9 mouse cellular contexts compared by ENCODE assay signal in the genomic region with DNA sequence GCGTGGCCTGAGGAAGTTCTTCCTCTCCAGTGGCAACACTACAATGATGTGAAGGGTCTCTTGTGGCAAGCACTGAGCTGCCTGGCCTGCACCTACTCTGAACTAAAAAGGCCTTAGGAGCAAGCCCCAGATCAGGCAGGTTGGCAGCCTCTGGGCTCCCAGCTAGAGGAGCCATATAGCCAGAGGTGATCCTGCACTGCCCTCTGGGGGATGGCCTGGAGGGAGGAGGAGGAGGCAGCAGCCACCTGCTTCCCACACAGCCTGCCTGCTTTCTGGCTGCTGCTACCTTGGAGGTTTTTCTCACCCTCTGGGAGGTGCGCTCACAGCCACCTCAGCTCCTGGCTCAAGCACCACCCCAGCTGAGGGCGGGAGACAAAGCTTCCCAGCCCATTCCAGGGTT. TPM values are rescaled to one million over a fixed set of nuclear protein-coding genes. Genes with fewer than 3 reads are reported as not detected.
DNase-seq lines count a peak whose midpoint lies in the region; ATAC-seq and TF ChIP-seq lines count a peak whose summit lies in the region.
"Had no signal": no experiment of that assay in that cellular context is flagged by ENCODE, and none has a peak within 500 bp of the region (broad histone marks: within the 10 kb centered on the region; RNA-seq: fewer than 3 reads in every experiment).

No protein-coding gene starts in this region.

- ATAC-seq in embryonic facial prominence, embryonic 11.5 days (replicated peaks; ENCODE audit: insufficient number of reproducible peaks, low FRiP score, low TSS enrichment, low read depth), result 0 out of 2 replicates have a peak, but pooled peaks have one; percentile 14
- no peak for ATAC-seq in intestine, postnatal 0 days
- 0 out of 2 replicates have a peak, but pooled peaks have one; percentile 13 for ATAC-seq in neural tube, embryonic 12.5 days (ENCODE audit: low FRiP score, low read depth)

- no peak overlapping the region for H3K9ac ChIP-seq in embryonic facial prominence, embryonic 11.5 days (replicated peaks; ENCODE audit: low read length)
- H3K9ac ChIP-seq in intestine, postnatal 0 days (ENCODE audit: low read depth, low read length), result no peak overlapping the region
- 0 out of 2 replicates have a peak overlapping the region, but pooled peaks have one; percentile 13 for H3K9ac ChIP-seq in neural tube, embryonic 12.5 days

- TF ChIP-seq CTCF in C2C12 (IDR thresholded peaks at IDR 0.05; ENCODE audit: control insufficient read depth, insufficient read depth, insufficient read length), result peak; percentile 50
- TF ChIP-seq CTCF in intestine, postnatal 0 days (IDR thresholded peaks at IDR 0.05; ENCODE audit: low read depth), result peak; percentile 61

- no peaks in the 10 kb centered on the region for H3K36me3 ChIP-seq in C2C12 (ENCODE audit: control insufficient read depth, insufficient read depth)
- H3K36me3 ChIP-seq in embryonic facial prominence, embryonic 11.5 days (replicated peaks; ENCODE audit: control insufficient read depth, insufficient read depth, low read depth, low read length), result no peaks in the 10 kb centered on the region
- no peaks in the 10 kb centered on the region for H3K36me3 ChIP-seq in intestine, postnatal 0 days (ENCODE audit: control insufficient read depth, insufficient read depth)
- peaks cover 2% of the 10 kb centered on the region; the same call in 1 of the 2 replicates for H3K36me3 ChIP-seq in neural tube, embryonic 12.5 days

- no peak overlapping the region for H3K4me2 ChIP-seq in embryonic facial prominence, embryonic 11.5 days (ENCODE audit: low read depth, low read length)
- H3K4me2 ChIP-seq in intestine, postnatal 0 days (replicated peaks; ENCODE audit: low read depth), result no peak overlapping the region
- H3K4me2 ChIP-seq in neural tube, embryonic 12.5 days (replicated peaks), result no peak overlapping the region

- no peak overlapping the region for H3ac ChIP-seq in C2C12 (ENCODE audit: control insufficient read depth, insufficient read length, low read depth)

- DNase-seq in cerebellum, adult 11 months, result peak; percentile 29
- DNase-seq in cerebellum, adult 9-11 months, result no peak
- peak; percentile 34 for DNase-seq in embryonic facial prominence, embryonic 11.5 days (ENCODE audit: low spot score)
- no peak for DNase-seq in Muller cell, postnatal 12 days (ENCODE audit: inconsistent ontology term)
- no peak for DNase-seq in frontal cortex, postnatal 36 days (ENCODE audit: low spot score in 2 of 2)

- 27% methylated on average over 3 of the region's 3 CpGs for WGBS in embryonic facial prominence, embryonic 11.5 days
- 49% methylated on average over 3 of the region's 3 CpGs for WGBS in intestine, postnatal 0 days
- 41% methylated on average over 3 of the region's 3 CpGs for WGBS in neural tube, embryonic 12.5 days

- H3K4me3 ChIP-seq in C2C12 (ENCODE audit: insufficient read depth, poor library complexity, severe bottlenecking), result no peak overlapping the region
- no peak overlapping the region for H3K4me3 ChIP-seq in embryonic facial prominence, embryonic 11.5 days (ENCODE audit: low read depth, low read length)
- H3K4me3 ChIP-seq in intestine, postnatal 0 days (ENCODE audit: low read depth, low read length), result no peak overlapping the region
- H3K4me3 ChIP-seq in neural tube, embryonic 12.5 days, result no peak overlapping the region

- no peaks in the 10 kb centered on the region for H3K79me3 ChIP-seq in C2C12 (ENCODE audit: low read depth)

- no peaks in the 10 kb centered on the region for H3K79me2 ChIP-seq in C2C12 (ENCODE audit: control insufficient read depth, insufficient read depth)

- peaks cover 19% of the 10 kb centered on the region for H3K27me3 ChIP-seq in C2C12 (ENCODE audit: control insufficient read depth, insufficient read depth, insufficient read length)
- no peaks in the 10 kb centered on the region for H3K27me3 ChIP-seq in embryonic facial prominence, embryonic 11.5 days (ENCODE audit: control insufficient read depth, insufficient read depth, low read length)
- no peaks in the 10 kb centered on the region for H3K27me3 ChIP-seq in intestine, postnatal 0 days (replicated peaks; ENCODE audit: control insufficient read depth, insufficient read depth, low read length)
- H3K27me3 ChIP-seq in neural tube, embryonic 12.5 days (replicated peaks), result no peaks in the 10 kb centered on the region

- H3K4me1 ChIP-seq in embryonic facial prominence, embryonic 11.5 days (ENCODE audit: control insufficient read depth, insufficient read depth, low read length), result no peaks in the 10 kb centered on the region; the same call in 1 of the 2 replicates
- no peaks in the 10 kb centered on the region for H3K4me1 ChIP-seq in intestine, postnatal 0 days (replicated peaks; ENCODE audit: control insufficient read depth, insufficient read depth, low read length)
- peaks cover 28% of the 10 kb centered on the region for H3K4me1 ChIP-seq in neural tube, embryonic 12.5 days

- no peaks in the 10 kb centered on the region for H3K9me3 ChIP-seq in embryonic facial prominence, embryonic 11.5 days (replicated peaks; ENCODE audit: control insufficient read depth, low read length)
- H3K9me3 ChIP-seq in intestine, postnatal 0 days (ENCODE audit: control insufficient read depth), result no peaks in the 10 kb centered on the region
- no peaks in the 10 kb centered on the region for H3K9me3 ChIP-seq in neural tube, embryonic 12.5 days

- H3K27ac ChIP-seq in embryonic facial prominence, embryonic 11.5 days (replicated peaks; ENCODE audit: low read depth, low read length), result no peak overlapping the region
- no peak overlapping the region for H3K27ac ChIP-seq in intestine, postnatal 0 days (ENCODE audit: low read depth, low read length)
- no peak overlapping the region for H3K27ac ChIP-seq in neural tube, embryonic 12.5 days

TF ChIP-seq in C2C12, 6 proteins besides CTCF, POLR2A, EP300 and RAD21:
- TF ChIP-seq CEBPB (IDR thresholded peaks at IDR 0.05; ENCODE audit: low read depth) (no peak), MYOG (IDR thresholded peaks at IDR 0.05; ENCODE audit: control insufficient read depth, extremely low read depth, insufficient read length) (no peak), MYOD1 (IDR thresholded peaks at IDR 0.05; ENCODE audit: control insufficient read depth, insufficient read length, low read depth) (no peak), FOSL1 (IDR thresholded peaks at IDR 0.05; ENCODE audit: insufficient read depth, low read length, poor library complexity, severe bottlenecking) (no peak)

RNA-seq across cellular contexts. Expression of gene 7530416G11Rik, which starts 22.4 kb away (rescaled TPM):
- polyA plus RNA-seq in C2C12 (2012; fragmentation: generic; extraction: Trizol), result not detected
- polyA plus RNA-seq in embryonic facial prominence, embryonic 11.5 days (2014; fragmentation: Nextera tagmentation; extraction: Ambion mirVana), result not detected in 2 replicates
- polyA plus RNA-seq in intestine, postnatal 0 days (2015; fragmentation: Nextera tagmentation; extraction: Ambion mirVana), result not detected in 2 replicates
- polyA plus RNA-seq in neural tube, embryonic 12.5 days (2016; fragmentation: Nextera tagmentation; extraction: Ambion mirVana), result not detected in 2 replicates
- polyA plus RNA-seq: small intestine, adult 2 months had no signal

Comparison
In these comparisons a context has a peak if more than half of its experiments do, and no peak if none do; other contexts are left out.
1. DNase-seq: peak in cerebellum, adult 11 months (single experiment) and embryonic facial prominence, embryonic 11.5 days (single experiment); none in cerebellum, adult 9-11 months (single experiment), Muller cell, postnatal 12 days (single experiment) and frontal cortex, postnatal 36 days (0 of 2).